Mouse (Mus musculus) kidney, adult 2 months (tissue): ENCODE data around the gene 1700102P08Rik.
A peak's percentile ranks its signal among the peaks of the same experiment; 100 is the strongest.

ENCODE experiments used
- CTCF ChIP-seq: fragments of 200-500 bp; conservative IDR thresholded peaks from 2 replicates; pipeline ENCODE4 v1.5.1; 2011; ENCODE audit warnings: low read depth, mild to moderate bottlenecking, control low read depth, low read length, moderate library complexity, mixed read lengths; ENCODE audit not compliant: insufficient read depth, insufficient read length
- POLR2A ChIP-seq: fragments of 200-500 bp; IDR thresholded peaks from one replicate; pipeline ENCODE4 v1.6.1; 2011; ENCODE audit warnings: low read depth, low read length, control low read depth

DNA sequence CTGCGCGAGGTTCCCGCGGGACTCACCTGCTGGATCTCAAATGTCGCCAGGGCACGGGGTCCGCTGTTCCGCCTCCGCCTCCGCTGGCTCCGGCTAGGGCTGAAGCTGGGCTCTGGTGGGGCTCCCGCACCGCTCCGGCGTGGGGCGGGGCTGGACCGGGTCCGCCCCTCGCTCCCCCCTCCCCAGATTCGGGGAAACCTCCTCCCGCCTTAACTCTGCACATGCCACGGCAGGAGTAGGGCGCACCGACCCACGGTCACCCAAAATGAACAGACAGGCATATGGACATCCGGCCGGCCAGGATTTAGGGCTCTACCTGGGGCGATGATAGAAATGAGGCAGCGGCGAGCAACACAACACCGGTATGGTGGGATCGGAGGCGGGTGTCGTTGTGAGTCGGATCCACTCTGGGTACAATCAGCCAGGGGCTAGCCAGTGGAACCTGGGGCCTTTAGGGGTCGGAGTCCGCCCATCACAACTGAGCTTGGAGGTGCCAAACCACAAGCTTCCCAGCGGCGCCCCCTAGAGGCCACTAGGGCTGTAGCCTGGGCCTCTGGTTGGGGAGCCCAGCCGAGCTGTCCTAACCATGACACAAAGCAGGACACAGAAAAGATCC lies 59.8 kb downstream of the 1700102P08Rik start:
- TF ChIP-seq CTCF (peak; percentile 71), POLR2A (no peak)
